Mouse (Mus musculus) cerebellum, adult (tissue): ENCODE data around the gene 4930507D05Rik.
A peak's percentile ranks its signal among the peaks of the same experiment; 100 is the strongest.
"Not testable (repeated sequence)": the region's sequence is repeated elsewhere in the genome, so short reads cannot be mapped to it uniquely, and the experiment has no call there.

Source experiments
- ATAC-seq: cut with Nextera tagmentation; 2 replicates; pipeline ENCODE4 v1.9.2; 2017; ENCODE audit warnings: mild to moderate bottlenecking, moderate library complexity, mixed read lengths; ENCODE audit not compliant: insufficient number of reproducible peaks, low FRiP score, low TSS enrichment

4930507D05Rik gene

DNA sequence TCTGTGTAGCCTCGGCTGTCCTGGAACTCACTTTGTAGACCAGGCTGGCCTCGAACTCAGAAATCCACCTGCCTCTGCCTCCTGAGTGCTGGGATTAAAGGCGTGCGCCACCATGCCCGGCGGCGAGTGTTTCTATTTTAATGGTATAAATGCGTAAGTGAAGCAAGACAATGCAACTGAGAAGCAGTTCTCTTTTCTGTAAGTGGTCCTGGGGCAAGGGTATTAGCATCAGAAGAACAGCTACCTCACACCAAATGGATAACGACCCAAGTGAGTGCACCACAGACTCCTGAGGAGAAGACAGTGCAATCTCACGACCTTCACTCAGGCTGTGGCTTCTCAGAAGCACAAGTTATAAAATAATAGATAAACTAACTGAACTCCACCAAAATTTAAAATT is 25.7 kb downstream of the 4930507D05Rik start:
- ATAC-seq, result no peak

DNA sequence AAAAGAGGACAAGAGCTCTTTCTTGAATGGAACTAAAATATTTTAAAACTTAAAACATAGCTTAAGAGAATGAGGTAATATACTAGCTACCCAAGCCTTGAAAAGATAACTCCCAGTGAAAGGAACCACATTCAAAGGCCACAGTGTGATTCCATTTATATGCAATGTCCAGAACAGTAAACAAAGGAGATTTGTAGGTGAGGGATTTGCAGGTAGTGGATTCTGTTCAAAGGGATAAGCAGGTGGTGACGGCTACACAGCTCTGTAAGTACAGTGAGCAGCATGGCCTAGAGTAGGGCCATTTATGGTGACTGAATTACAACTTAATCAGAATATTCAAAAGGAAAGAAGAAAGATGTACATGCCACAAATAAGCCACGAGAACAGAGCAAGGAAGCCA is 27.7 kb downstream of the 4930507D05Rik start:
- no peak for ATAC-seq

DNA sequence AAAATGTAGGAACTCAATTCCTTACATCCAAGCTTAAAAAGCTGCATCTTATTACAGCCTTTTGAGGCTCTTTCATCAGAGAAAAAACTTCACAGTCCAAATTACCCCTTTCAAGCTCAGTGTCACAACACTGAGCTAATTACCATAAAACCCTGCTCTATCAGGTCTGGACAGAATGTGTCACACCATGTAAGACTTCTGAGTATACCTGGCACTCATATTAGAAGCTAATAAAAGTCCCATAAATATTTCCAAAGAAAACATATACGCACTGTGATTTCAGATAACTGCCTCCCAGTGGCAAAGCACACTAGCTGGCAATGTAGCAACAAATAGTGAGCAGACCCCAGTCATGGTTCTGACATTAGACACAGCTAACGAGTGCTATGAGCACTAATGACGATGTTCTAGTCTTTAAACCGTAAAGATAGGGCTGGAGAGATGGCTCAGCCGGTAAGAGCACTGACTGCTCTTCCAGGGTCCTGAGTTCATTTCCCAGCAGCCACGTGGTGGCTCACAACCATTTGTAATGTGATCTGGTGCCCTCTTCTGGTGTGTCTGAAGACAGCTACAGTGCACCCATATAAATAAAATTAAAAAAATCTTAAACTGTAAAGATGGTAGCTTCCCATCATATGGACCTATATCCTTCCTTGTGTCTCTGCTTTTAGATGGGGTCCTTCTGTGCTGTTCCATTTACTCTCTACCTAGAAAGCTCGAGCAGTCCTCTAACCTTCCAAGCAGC is 32.0 kb downstream of the 4930507D05Rik start:
- no peak for ATAC-seq

DNA sequence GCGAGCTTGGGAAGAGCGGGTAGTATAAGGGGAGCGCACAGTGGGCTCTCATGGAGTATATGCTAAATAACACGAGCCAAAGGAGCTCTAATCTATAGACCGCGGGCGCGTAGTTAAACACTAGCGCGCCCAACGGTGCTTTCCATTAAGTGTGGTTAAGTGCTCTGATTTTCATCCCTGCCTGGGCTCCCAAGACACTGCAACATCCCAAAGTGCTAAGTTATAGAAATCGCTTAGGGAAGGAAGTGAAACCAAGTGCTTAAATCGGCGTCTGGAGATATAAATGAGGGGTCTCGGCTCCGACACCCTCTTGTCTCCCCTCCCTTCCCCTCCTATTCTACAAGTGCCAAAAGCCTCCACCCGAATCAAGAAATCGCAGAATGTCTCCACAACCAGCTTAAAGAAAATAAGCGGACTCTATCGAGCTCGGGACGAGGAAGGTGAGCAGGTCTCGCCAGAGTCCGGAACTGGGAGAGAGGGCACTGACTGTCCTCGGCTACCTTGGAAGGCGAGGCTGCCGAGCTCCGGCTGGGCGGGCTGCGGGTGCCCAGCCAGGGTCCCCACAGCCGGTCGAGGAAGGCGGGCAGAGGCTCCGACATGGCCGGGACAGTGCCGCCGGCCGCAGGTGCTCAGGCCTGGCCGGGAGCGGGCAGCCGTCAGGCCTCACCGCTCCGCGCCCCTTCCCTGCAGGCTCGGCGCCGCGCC is 36.7 kb downstream of the 4930507D05Rik start:
- peak; percentile 64 for ATAC-seq

DNA sequence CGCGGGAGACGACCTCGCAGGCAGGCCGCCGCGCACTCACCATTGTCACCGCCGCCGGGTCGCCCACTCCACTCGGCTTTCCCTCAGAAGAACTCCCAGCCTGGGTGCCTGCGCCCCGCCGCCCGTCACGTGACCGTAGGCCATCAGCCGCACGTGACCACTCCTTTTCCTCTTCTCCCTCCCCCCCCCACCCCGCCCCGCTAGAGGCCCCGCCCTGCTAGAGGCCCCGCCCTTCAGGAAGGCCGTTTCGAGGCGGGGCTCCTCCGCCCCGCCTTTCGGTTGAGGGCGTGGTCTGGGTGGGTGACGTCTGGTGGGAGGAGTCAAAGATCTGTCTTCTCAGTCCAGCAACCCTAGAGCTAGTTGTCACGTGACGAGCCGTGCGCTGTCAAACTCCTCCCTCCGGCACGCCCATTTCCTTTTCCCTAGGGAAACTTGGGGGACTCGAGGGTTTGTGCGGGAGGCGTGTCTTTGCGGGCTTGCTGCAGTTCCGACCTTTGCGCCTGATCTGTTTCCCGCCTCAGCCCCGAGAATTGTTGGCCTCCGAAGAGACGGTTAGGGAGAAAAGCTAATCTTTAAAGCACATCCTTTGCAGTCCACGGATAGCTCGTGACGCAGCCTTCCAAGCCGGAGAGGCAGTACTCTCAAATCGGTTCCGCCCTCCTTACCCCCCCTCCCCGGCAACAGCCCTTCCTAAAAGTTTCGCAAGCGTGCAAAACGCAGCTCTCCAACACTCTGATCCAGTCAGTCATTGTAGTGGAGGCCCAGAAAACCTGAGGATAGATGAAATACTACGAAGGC is 37.5 kb downstream of the 4930507D05Rik start, which contains the start of gene Vps26a:
TSS of gene Vps26a (minus strand) at position 188 of the 798 bp plus-strand sequence.
- peak; percentile 75 for ATAC-seq

DNA sequence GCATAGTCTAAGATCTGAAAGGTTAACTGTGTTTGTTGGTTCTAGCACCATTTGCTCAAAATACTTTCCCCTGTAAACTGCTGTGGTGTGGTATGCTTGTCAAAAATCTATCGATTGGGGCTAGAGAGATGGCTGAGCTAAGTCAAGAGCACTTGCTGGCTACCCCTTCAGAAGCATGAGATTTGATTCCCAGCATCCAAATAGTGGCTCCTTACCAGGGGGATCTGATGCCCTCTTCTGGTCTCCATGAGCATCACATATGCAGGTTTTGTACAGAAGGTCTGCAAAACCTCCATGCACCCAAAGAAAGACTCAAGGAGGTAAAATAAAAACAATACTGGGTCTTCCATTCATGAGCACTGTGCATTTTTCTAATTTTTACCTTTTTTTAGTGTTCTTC is 39.0 kb downstream of the 4930507D05Rik start:
- peak; percentile 31 for ATAC-seq

DNA sequence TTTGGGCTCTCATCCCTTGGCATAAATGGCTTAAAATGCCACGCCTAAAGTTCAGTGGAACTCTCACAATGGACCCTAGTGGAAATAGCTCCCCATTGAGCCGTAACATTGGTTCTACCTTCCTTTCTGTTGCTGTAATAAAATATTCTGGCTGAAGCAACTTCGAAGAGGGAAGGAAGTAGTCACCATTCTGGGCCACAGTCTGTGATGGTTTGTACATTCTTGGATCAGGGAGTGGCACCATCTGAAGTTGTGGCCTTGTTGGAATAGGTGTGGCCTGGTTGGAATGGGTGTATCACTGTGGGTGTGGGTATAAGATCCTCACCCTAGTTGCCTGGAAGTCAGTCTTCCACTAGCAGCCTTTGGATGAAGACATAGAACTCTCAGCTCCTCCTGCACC is 42.4 kb downstream of the 4930507D05Rik start:
- ATAC-seq, result not testable (repeated sequence)

DNA sequence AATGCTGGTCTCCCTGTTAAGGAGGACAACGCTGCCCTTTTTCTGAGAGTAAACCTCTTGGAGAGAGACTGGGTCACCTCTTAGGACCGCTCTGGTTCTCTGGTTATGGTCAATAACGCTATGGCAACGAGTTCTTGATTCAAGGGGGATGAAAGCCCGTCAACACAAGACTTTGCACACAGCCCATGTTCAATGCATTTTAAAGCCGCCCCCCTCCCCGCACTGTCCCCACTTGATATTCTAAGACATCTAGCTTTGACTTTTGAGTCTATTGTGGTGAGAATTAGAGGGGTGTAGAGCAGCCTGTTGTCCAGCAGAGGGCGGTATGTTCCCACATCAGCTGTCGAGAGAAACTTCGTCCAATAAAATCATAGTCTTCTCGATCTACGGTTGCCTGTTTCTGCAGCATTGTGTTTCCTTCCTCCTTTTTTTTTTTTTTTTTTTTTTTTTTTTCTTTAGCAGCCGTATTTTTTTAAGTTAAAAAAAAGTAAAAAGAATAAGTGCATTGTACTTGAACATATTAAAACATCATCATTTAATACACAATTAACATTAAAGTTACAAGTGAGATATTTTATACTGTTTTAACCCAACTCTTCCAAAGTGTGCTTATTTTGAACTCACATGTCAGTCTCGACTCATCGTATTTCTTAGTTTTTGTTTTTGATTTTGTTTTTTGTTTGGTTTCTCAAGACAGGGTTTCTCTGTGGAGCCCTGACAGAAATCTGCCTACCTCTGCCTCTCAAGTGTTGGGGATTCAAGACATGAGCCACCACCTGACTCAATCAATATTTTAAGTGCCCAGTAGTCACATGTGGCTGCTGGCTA is 51.0 kb downstream of the 4930507D05Rik start:
- peak; percentile 40; the same call in 1 of the 2 replicates for ATAC-seq
